Mouse (Mus musculus) kidney, adult 2 months (tissue): ENCODE results near the gene Gm10717. TPM values are rescaled to one million over a fixed set of nuclear protein-coding genes. Genes with fewer than 3 reads are reported as not detected.
"Not testable (repeated sequence)": the region's sequence is repeated elsewhere in the genome, so short reads cannot be mapped to it uniquely, and the experiment has no call there.

Experiments used
- DNase-seq: peaks from one replicate; pipeline ENCODE4 v3.0.0; 2021
- H3K27ac ChIP-seq: fragments of 200-500 bp; 2 replicates; pipeline ENCODE4 v1.5.1; 2012; ENCODE audit warnings: low read depth, low read length, control low read depth, inconsistent platforms; ENCODE audit not compliant: insufficient read depth
- H3K27me3 ChIP-seq: fragments of 200-500 bp; replicated peaks from 2 replicates; pipeline ENCODE4 v1.6.1; 2012; ENCODE audit warnings: mild to moderate bottlenecking, moderate library complexity, low read length, inconsistent platforms; ENCODE audit not compliant: control insufficient read depth, insufficient read depth
- H3K36me3 ChIP-seq: fragments of 200-500 bp; 2 replicates; pipeline ENCODE4 v1.6.1; 2012; ENCODE audit warnings: mild to moderate bottlenecking, moderate library complexity, low read length, inconsistent platforms; ENCODE audit not compliant: control insufficient read depth, insufficient read depth
- H3K4me1 ChIP-seq: fragments of 200-500 bp; 2 replicates; pipeline ENCODE4 v1.6.1; 2011; ENCODE audit warnings: low read length; ENCODE audit not compliant: control insufficient read depth, insufficient read depth
- H3K4me3 ChIP-seq: fragments of 200-500 bp; 2 replicates; pipeline ENCODE4 v1.5.1; 2011; ENCODE audit warnings: mild to moderate bottlenecking, low read depth, low read length, control low read depth; ENCODE audit not compliant: insufficient read depth
- WGBS: fragments of 180-500 bp; shearing (Covaris S2); methylation state at CpG from one replicate; pipeline ENCODE4 v1.1.7; 2018; 5-methylcytosine and 5-hydroxymethylcytosine counted together
- polyA plus RNA-seq: library from polyadenylated mRNA; depleted of rRNA; stranded (reverse); fragments of >200 nt; gene quantifications from 2 replicates; pipeline ENCODE4 v1.2.3, GENCODE M21; 2012

The Gm10717 gene
- polyA plus RNA-seq, 1 experiment, result not detected

DNA sequence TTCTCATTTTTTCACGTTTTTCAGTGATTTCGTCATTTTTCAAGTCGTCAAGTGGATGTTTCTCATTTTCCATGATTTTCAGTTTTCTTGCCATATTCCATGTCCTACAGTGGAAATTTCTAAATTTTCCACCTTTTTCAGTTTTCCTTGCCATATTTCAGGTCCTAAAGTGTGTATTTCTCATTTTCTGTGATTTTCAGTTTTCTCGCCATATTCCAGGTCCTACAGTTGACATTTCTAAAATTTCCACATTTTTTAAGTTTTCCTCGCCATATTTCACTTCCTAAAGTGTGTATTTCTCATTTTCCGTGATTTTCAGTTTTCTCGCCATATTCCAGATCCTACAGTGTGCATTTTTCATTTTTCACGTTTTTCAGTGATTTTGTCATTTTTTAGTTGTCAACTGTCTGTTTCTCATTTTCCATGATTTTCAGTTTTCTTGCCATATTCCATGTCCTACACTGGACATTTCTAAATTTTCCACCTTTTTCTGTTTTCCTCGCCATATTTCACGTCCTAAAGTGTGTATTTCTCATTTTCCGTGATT lies 12.4 kb upstream of the Gm10717 start, which contains the start of gene Gm10721:
Gm10721 (plus strand) TSS at position 408 of the 547 bp plus-strand sequence.
- no CpG with 5 or more reads among the region's 11 CpGs for WGBS
- H3K27me3 ChIP-seq, H3K4me1 ChIP-seq, H3K27ac ChIP-seq, H3K4me3 ChIP-seq, DNase-seq, H3K36me3 ChIP-seq: not testable (repeated sequence)

DNA sequence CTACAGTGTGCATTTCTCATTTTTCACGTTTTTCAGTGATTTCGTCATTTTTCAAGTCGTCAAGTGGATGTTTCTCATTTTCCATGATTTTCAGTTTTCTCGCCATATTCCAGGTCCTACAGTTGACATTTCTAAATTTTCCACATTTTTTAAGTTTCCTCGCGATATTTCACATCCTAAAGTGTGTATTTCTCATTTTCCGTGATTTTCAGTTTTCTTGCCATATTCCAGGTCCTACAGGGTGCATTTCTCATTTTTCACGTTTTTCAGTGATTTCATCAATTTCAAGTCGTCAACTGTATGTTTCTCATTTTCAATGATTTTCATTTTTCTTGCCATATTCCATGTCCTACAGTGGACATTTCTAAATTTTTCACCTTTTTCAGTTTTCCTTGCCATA lies 9.9 kb upstream of the Gm10717 start, which contains the start of gene Gm10720:
Gm10720 (plus strand) TSS at position 301 of the 400 bp plus-strand sequence.
- not testable (repeated sequence) for H3K36me3 ChIP-seq, H3K27me3 ChIP-seq, H3K4me1 ChIP-seq, H3K4me3 ChIP-seq, H3K27ac ChIP-seq, DNase-seq
- WGBS, result 73% methylated on average over 5 of the region's 9 CpGs

- not testable (repeated sequence) for H3K4me3 ChIP-seq, H3K36me3 ChIP-seq, H3K4me1 ChIP-seq, H3K27ac ChIP-seq, H3K27me3 ChIP-seq
- 81% methylated on average over 6 of the region's 6 CpGs for WGBS
- peak; percentile 2 for DNase-seq
These were observed 9.3 kb upstream of the Gm10717 start for GRCm38 (mm10) chr9:3015896-3016295.

GRCm38 (mm10) chr9:3017108-3017507 lies 8.1 kb upstream of the Gm10717 start, which contains the start of gene Gm10719:
Gene Gm10719, plus strand, starts transcription at chr9:3017408.
- H3K4me1 ChIP-seq, H3K4me3 ChIP-seq, H3K27ac ChIP-seq, H3K27me3 ChIP-seq, DNase-seq, H3K36me3 ChIP-seq: not testable (repeated sequence)
- WGBS, result 72% methylated on average over 1 of the region's 9 CpGs

DNA sequence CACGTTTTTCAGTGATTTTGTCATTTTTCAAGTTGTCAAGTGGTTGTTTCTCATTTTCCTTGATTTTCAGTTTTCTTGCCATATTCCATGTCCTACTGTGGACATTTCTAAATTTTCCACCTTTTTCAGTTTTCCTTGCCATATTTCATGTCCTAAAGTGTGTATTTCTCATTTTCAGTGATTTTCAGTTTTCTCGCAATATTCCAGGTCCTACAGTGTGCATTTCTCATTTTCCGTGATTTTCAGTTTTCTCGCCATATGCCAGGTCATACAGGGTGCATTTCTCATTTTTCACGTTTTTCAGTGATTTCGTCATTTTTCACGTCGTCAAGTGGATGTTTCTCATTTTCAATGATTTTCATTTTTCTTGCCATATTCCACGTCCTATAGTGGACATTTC lies 6.3 kb upstream of the Gm10717 start:
- H3K36me3 ChIP-seq, H3K4me1 ChIP-seq, H3K4me3 ChIP-seq, H3K27ac ChIP-seq, H3K27me3 ChIP-seq: not testable (repeated sequence)
- 67% methylated on average over 9 of the region's 9 CpGs for WGBS
- peak; percentile 58 for DNase-seq

GRCm38 (mm10) chr9:3019835-3020727 lies 5.1 kb upstream of the Gm10717 start:
- not testable (repeated sequence) for H3K36me3 ChIP-seq, H3K27me3 ChIP-seq, H3K4me3 ChIP-seq, H3K27ac ChIP-seq, H3K4me1 ChIP-seq
- DNase-seq, result peak; percentile 73
- WGBS, result 79% methylated on average over 17 of the region's 19 CpGs

- H3K27ac ChIP-seq, H3K4me1 ChIP-seq, H3K4me3 ChIP-seq, H3K36me3 ChIP-seq, H3K27me3 ChIP-seq: not testable (repeated sequence)
- 77% methylated on average over 11 of the region's 13 CpGs for WGBS
- peak; percentile 75 for DNase-seq
These were observed 2.8 kb upstream of the Gm10717 start for GRCm38 (mm10) chr9:3022316-3023008.

GRCm38 (mm10) chr9:3023312-3023984 lies 1.8 kb upstream of the Gm10717 start, which contains the start of gene Gm10718:
Gene Gm10718, plus strand, starts transcription at chr9:3023547.
- H3K27ac ChIP-seq, H3K4me1 ChIP-seq, H3K36me3 ChIP-seq, H3K27me3 ChIP-seq, H3K4me3 ChIP-seq: not testable (repeated sequence)
- 77% methylated on average over 12 of the region's 13 CpGs for WGBS
- DNase-seq, result peak; percentile 43

DNA sequence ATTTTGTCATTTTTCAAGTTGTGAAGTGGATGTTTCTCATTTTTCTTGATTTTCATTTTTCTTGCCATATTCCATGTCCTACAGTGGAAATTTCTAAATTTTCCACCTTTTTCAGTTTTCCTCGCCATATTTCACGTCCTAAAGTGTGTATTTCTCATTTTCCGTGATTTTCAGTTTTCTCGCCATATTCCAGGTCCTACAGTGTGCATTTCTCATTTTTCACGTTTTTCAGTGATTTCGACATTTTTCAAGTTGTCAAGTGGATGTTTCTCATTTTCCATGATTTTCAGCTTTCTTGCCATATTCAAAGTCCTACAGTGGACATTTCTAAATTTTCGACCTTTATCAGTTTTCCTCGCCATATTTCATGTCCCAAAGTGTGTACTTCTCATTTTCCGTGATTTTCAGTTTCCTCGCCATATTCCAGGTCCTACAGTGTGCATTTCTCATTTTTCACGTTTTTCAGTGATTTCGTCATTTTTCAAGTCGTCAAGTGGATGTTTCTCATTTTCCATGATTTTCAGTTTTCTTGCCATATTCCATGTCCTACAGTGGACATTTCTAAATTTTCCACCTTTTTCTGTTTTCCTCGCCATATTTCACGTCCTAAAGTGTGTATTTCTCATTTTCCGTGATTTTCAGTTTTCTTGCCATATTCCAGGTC lies 1.1 kb upstream of the Gm10717 start:
- not testable (repeated sequence) for H3K36me3 ChIP-seq, H3K27me3 ChIP-seq, H3K4me1 ChIP-seq, H3K4me3 ChIP-seq, H3K27ac ChIP-seq
- WGBS, result 80% methylated on average over 16 of the region's 16 CpGs
- DNase-seq, result peak; percentile 80

DNA sequence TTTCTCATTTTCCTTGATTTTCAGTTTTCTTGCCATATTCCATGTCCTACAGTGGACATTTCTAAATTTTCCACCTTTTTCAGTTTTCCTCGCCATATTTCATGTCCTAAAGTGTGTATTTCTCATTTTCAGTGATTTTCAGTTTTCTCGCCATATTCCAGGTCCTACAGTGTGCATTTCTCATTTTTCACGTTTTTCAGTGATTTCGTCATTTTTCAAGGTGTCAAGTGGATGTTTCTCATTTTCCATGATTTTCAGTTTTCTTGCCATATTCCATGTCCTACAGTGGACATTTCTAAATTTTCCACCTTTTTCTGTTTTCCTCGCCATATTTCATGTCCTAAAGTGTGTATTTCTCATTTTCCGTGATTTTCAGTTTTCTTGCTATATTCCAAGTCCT lies 436 bp downstream of the Gm10717 start:
- 77% methylated on average over 5 of the region's 6 CpGs for WGBS
- H3K36me3 ChIP-seq, H3K27me3 ChIP-seq, H3K27ac ChIP-seq, H3K4me3 ChIP-seq, H3K4me1 ChIP-seq: not testable (repeated sequence)
- DNase-seq, result peak; percentile 79
